Mouse (Mus musculus): ENCODE measurements around the gene Gm49601. TPM values are rescaled to one million over a fixed set of nuclear protein-coding genes. Genes with fewer than 3 reads are reported as not detected.

Gm49601 gene
- 0.76 and 0.92 TPM in 2 replicates for polyA plus RNA-seq (2015; fragmentation: Nextera tagmentation; extraction: Ambion mirVana)

DNA sequence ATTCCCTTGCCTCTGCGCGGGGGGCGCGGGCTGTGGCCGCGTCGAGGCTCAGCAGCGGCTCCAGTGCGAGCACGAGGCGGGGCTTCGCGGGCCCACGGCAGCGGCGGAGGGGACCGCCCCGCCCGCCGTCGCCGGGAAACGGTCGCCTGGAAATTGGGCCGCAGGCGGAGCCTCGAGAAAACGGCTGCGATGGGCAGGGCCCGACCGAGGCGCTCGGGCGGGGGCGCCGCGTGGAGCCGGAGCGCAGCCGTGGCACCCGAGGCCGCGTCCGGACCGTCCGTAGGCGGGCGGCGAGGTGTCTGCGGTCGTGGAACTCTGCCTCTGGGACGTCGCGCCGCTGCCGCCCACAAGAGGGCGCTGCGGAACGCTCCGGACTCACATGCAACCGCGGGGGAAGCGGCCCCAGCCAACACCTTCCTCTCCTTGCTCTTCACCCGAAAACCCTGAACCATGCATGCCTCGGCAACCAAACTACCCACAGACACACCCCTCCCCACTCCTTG is at the start of gene Gm49601:
Gene Gm49601 (minus strand): TSS at position 52 of the 503 bp plus-strand sequence.

DNA sequence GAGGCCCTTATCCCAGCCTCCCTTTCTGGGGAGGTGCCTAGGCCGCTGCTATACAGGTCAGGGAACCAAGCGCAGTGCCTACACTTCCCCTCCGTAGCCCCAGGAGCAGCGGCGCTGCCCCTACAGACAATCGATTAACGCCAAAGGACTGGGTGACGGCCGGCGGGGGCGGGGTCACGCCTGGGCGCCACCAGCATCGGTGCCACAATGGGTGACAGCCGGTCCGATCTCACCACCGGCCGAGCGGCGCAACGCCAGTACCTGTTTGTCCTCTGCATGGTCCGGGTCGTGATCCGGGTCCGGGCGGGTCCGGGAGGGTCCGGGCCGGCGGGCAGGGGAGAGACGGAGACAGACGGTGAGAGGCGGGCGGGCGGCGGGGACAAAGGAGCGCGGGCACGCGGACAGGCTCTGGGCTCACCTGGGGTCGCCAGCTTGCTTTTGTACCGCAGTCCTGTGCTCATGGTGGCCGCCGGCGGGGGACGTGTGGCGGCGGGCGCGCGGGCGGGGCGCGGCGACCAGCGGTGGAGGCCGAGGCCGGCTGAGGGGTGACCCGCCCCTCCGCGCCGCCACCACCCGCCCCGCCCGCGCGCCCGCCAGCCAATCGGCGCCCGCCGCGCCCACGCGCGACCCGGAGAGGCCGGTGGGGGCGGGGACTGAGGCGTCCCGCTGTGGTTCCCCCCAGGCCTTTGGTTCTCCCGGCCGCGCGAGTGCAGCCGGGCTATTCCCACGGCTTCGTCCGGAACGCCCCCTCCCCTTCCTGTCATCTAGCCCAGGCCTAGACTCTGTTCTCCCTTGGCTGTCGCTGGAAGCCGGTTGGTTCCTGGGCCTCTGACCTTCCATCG is 3.4 kb upstream of the Gm49601 start, which contains the start of gene Sept5:
Gene Sept5 (minus strand): TSS at position 565 of the 842 bp plus-strand sequence.

DNA sequence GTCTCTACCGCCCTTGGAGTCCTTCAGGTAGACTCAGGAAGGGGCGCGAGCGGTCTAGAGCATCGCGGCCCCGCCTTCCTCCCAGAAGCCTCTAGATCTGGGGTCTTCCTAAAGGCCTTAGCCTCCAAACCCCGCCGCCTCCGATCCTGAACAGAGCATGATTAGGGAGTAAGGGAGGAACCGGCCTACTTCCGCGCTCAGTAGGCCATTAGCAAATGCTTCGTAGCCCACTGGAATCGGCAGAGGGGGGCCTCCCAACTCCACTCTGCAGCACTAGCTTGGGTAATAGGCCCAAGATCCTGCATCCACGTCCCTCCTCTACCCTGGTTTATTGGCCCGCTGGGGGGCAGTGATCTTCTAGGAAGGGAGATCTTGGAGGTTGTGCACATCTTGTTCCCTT is 4.2 kb downstream of the Gm49601 start, which contains the start of gene Gp1bb:
Gene Gp1bb (minus strand): TSS at position 385 of the 400 bp plus-strand sequence.

DNA sequence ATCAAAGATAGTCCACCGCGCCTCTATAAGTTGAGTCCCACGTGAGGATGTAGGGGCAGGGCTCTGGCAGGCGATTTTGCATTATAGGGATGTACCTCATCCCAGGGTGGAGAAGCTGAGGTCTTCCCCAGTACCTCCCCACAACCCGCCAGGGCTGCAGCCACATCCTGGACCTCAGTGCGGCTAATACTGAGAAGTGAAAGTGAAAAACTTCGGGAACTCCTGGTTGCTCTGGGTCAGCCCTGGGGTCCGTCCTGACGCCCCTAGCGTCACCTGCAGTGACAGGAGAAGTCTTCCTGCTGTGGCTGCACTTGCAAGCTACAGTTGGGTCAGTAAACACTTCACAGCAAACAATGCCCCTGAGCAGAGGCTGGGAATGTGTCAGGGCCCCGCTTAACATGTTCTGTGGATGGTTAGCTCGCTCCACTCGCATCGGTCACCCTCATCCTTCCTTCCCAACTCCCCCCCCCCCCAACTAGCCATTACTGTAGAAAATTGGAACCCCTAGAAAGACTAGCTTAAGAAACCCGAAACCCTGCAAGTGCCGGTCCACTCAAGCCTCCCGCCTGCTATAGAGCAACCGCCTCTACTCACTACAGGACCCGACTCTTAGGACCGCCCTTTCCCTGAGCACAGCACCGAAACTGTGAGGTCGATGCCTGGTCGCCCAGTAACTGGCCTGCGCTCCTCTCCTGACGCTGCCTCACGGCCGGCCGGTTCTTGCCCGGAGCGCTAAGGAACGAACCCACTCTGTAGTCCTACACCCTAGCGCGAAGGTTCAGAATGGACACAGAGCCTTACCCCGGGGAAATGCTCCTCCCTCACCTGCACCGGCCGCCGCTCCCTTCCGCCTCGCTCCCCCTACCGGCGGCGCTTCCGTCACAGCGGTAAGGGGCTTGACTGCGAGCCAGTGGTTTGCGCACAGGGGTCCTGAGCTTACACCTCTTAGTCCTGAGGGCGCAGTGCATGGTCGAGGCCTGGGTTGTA is 36.1 kb downstream of the Gm49601 start, which contains the start of gene Tbx1:
Gene Tbx1 (minus strand): TSS at position 868 of the 987 bp plus-strand sequence.

Other genes starting within 250 kb of the Gm49601 start
- gene Txnrd2, start 200.0 kb downstream of the Gm49601 start, polyA plus RNA-seq (2015; fragmentation: Nextera tagmentation; extraction: Ambion mirVana), result 106 and 115 TPM in 2 replicates
- 118 and 126 TPM in 2 replicates for gene Comt, start 199.6 kb downstream of the Gm49601 start, polyA plus RNA-seq (2015; fragmentation: Nextera tagmentation; extraction: Ambion mirVana)
- gene Gnb1l, start 127.7 kb downstream of the Gm49601 start, polyA plus RNA-seq (2015; fragmentation: Nextera tagmentation; extraction: Ambion mirVana), result 10.1 and 12.7 TPM in 2 replicates
- 1.2 and 1.6 TPM in 2 replicates for gene Rtl10, start 127.5 kb downstream of the Gm49601 start, polyA plus RNA-seq (2015; fragmentation: Nextera tagmentation; extraction: Ambion mirVana)
- gene Tbx1, start 35.8 kb downstream of the Gm49601 start, polyA plus RNA-seq (2015; fragmentation: Nextera tagmentation; extraction: Ambion mirVana), result 0.17 and 0.28 TPM in 2 replicates
- gene Gp1bb, start 4.0 kb downstream of the Gm49601 start, polyA plus RNA-seq (2015; fragmentation: Nextera tagmentation; extraction: Ambion mirVana), result 28.5 and 30.4 TPM in 2 replicates
- gene Sept5, start 3.5 kb upstream of the Gm49601 start, polyA plus RNA-seq (2015; fragmentation: Nextera tagmentation; extraction: Ambion mirVana), result 4.3 and 6.2 TPM in 2 replicates
- gene Cldn5, start 150.4 kb upstream of the Gm49601 start, polyA plus RNA-seq (2015; fragmentation: Nextera tagmentation; extraction: Ambion mirVana), result 52.9 and 74.4 TPM in 2 replicates
- 58.5 and 62.9 TPM in 2 replicates for gene Ufd1, start 185.4 kb upstream of the Gm49601 start, polyA plus RNA-seq (2015; fragmentation: Nextera tagmentation; extraction: Ambion mirVana)
- 43.8 and 49.9 TPM in 2 replicates for gene Cdc45, start 185.6 kb upstream of the Gm49601 start, polyA plus RNA-seq (2015; fragmentation: Nextera tagmentation; extraction: Ambion mirVana)
- 25.0 and 31.2 TPM in 2 replicates for gene 2510002D24Rik, start 210.2 kb upstream of the Gm49601 start, polyA plus RNA-seq (2015; fragmentation: Nextera tagmentation; extraction: Ambion mirVana)
- not detected in 2 replicates for gene Gm28539, start 210.2 kb upstream of the Gm49601 start, polyA plus RNA-seq (2015; fragmentation: Nextera tagmentation; extraction: Ambion mirVana)